Mouse (Mus musculus): ENCODE results near the gene Nav1. TPM values are rescaled to one million over a fixed set of nuclear protein-coding genes. Genes with fewer than 3 reads are reported as not detected.

Gene Nav1
- polyA plus RNA-seq, 1 experiment: 31.7 TPM

- TF ChIP-seq EP300 (IDR thresholded peaks at IDR 0.05; ENCODE audit: insufficient read depth, low read depth, low read length): no peak
- no peak for TF ChIP-seq CTCF (IDR thresholded peaks at IDR 0.05; ENCODE audit: low read depth, low read length)
- TF ChIP-seq POLR2A (IDR thresholded peaks at IDR 0.05; ENCODE audit: insufficient read depth, low read length): no peak
- Histone ChIP-seq H3K36me3 (ENCODE audit: control insufficient read depth, insufficient read depth, low read length, poor library complexity, severe bottlenecking) (peaks cover 10% of the 10 kb centered on the region), H3K4me1 (ENCODE audit: control insufficient read depth, insufficient read depth, low read length) (no peaks in the 10 kb centered on the region), H3K4me3 (ENCODE audit: low read depth, low read length) (no peak overlapping the region), H3K27me3 (ENCODE audit: control insufficient read depth, insufficient read depth, low read length, poor library complexity, severe bottlenecking) (no peaks in the 10 kb centered on the region), H3K9ac (ENCODE audit: low read depth, poor library complexity, severe bottlenecking) (no peak overlapping the region), H3K27ac (ENCODE audit: insufficient read depth, low read length) (no peak overlapping the region), H3K9me3 (replicated peaks; ENCODE audit: control insufficient read depth, insufficient read depth, low read length, poor library complexity, severe bottlenecking) (no peaks in the 10 kb centered on the region)
Observed at GRCm38 (mm10) chr1:135457860-135458259, 149.2 kb downstream of the Nav1 start.

GRCm38 (mm10) chr1:135452259-135452658 is 154.8 kb downstream of the Nav1 start:
- Histone ChIP-seq H3K27me3 (ENCODE audit: control insufficient read depth, insufficient read depth, low read length, poor library complexity, severe bottlenecking) (no peaks in the 10 kb centered on the region), H3K9me3 (replicated peaks; ENCODE audit: control insufficient read depth, insufficient read depth, low read length, poor library complexity, severe bottlenecking) (no peaks in the 10 kb centered on the region), H3K4me3 (ENCODE audit: low read depth, low read length) (no peak overlapping the region), H3K4me1 (ENCODE audit: control insufficient read depth, insufficient read depth, low read length) (no peaks in the 10 kb centered on the region), H3K27ac (ENCODE audit: insufficient read depth, low read length) (no peak overlapping the region), H3K9ac (ENCODE audit: low read depth, poor library complexity, severe bottlenecking) (no peak overlapping the region), H3K36me3 (ENCODE audit: control insufficient read depth, insufficient read depth, low read length, poor library complexity, severe bottlenecking) (peaks cover 10% of the 10 kb centered on the region)
- TF ChIP-seq CTCF (IDR thresholded peaks at IDR 0.05; ENCODE audit: low read depth, low read length) (peak; percentile 60), EP300 (IDR thresholded peaks at IDR 0.05; ENCODE audit: insufficient read depth, low read depth, low read length) (no peak), POLR2A (IDR thresholded peaks at IDR 0.05; ENCODE audit: insufficient read depth, low read length) (no peak)

GRCm38 (mm10) chr1:135451419-135451818 is 155.7 kb downstream of the Nav1 start:
- no peaks in the 10 kb centered on the region for H3K9me3 ChIP-seq (replicated peaks; ENCODE audit: control insufficient read depth, insufficient read depth, low read length, poor library complexity, severe bottlenecking)
- no peak overlapping the region for H3K4me3 ChIP-seq (ENCODE audit: low read depth, low read length)
- no peak overlapping the region for H3K9ac ChIP-seq (ENCODE audit: low read depth, poor library complexity, severe bottlenecking)
- H3K27ac ChIP-seq (ENCODE audit: insufficient read depth, low read length): no peak overlapping the region
- TF ChIP-seq EP300 (IDR thresholded peaks at IDR 0.05; ENCODE audit: insufficient read depth, low read depth, low read length) (no peak), POLR2A (IDR thresholded peaks at IDR 0.05; ENCODE audit: insufficient read depth, low read length) (no peak), CTCF (IDR thresholded peaks at IDR 0.05; ENCODE audit: low read depth, low read length) (no peak)
- H3K27me3 ChIP-seq (ENCODE audit: control insufficient read depth, insufficient read depth, low read length, poor library complexity, severe bottlenecking): no peaks in the 10 kb centered on the region
- peaks cover 10% of the 10 kb centered on the region for H3K36me3 ChIP-seq (ENCODE audit: control insufficient read depth, insufficient read depth, low read length, poor library complexity, severe bottlenecking)
- H3K4me1 ChIP-seq (ENCODE audit: control insufficient read depth, insufficient read depth, low read length): no peaks in the 10 kb centered on the region

GRCm38 (mm10) chr1:135449876-135450275 is 157.2 kb downstream of the Nav1 start:
- Histone ChIP-seq H3K27me3 (ENCODE audit: control insufficient read depth, insufficient read depth, low read length, poor library complexity, severe bottlenecking) (no peaks in the 10 kb centered on the region), H3K36me3 (ENCODE audit: control insufficient read depth, insufficient read depth, low read length, poor library complexity, severe bottlenecking) (peaks cover 10% of the 10 kb centered on the region), H3K27ac (ENCODE audit: insufficient read depth, low read length) (no peak overlapping the region), H3K9me3 (replicated peaks; ENCODE audit: control insufficient read depth, insufficient read depth, low read length, poor library complexity, severe bottlenecking) (no peaks in the 10 kb centered on the region), H3K9ac (ENCODE audit: low read depth, poor library complexity, severe bottlenecking) (no peak overlapping the region), H3K4me1 (ENCODE audit: control insufficient read depth, insufficient read depth, low read length) (no peaks in the 10 kb centered on the region), H3K4me3 (ENCODE audit: low read depth, low read length) (no peak overlapping the region)
- no peak for TF ChIP-seq CTCF (IDR thresholded peaks at IDR 0.05; ENCODE audit: low read depth, low read length)

- H3K27me3 ChIP-seq (ENCODE audit: control insufficient read depth, insufficient read depth, low read length, poor library complexity, severe bottlenecking): no peaks in the 10 kb centered on the region
- H3K9ac ChIP-seq (ENCODE audit: low read depth, poor library complexity, severe bottlenecking): no peak overlapping the region
- no peaks in the 10 kb centered on the region for H3K4me1 ChIP-seq (ENCODE audit: control insufficient read depth, insufficient read depth, low read length)
- H3K4me3 ChIP-seq (ENCODE audit: low read depth, low read length): no peak overlapping the region
- H3K36me3 ChIP-seq (ENCODE audit: control insufficient read depth, insufficient read depth, low read length, poor library complexity, severe bottlenecking): peaks cover 4% of the 10 kb centered on the region; the same call in 1 of the 2 replicates
- no peaks in the 10 kb centered on the region for H3K9me3 ChIP-seq (replicated peaks; ENCODE audit: control insufficient read depth, insufficient read depth, low read length, poor library complexity, severe bottlenecking)
- TF ChIP-seq CTCF (IDR thresholded peaks at IDR 0.05; ENCODE audit: low read depth, low read length): no peak
- no peak for TF ChIP-seq POLR2A (IDR thresholded peaks at IDR 0.05; ENCODE audit: insufficient read depth, low read length)
- TF ChIP-seq EP300 (IDR thresholded peaks at IDR 0.05; ENCODE audit: insufficient read depth, low read depth, low read length): no peak
- no peak overlapping the region for H3K27ac ChIP-seq (ENCODE audit: insufficient read depth, low read length)
Observed at GRCm38 (mm10) chr1:135448940-135449339, 158.2 kb downstream of the Nav1 start.

GRCm38 (mm10) chr1:135443506-135443905 is 163.6 kb downstream of the Nav1 start:
- Histone ChIP-seq H3K27ac (ENCODE audit: insufficient read depth, low read length) (no peak overlapping the region), H3K4me1 (ENCODE audit: control insufficient read depth, insufficient read depth, low read length) (no peaks in the 10 kb centered on the region), H3K9ac (ENCODE audit: low read depth, poor library complexity, severe bottlenecking) (no peak overlapping the region), H3K36me3 (ENCODE audit: control insufficient read depth, insufficient read depth, low read length, poor library complexity, severe bottlenecking) (peaks cover 3% of the 10 kb centered on the region), H3K9me3 (replicated peaks; ENCODE audit: control insufficient read depth, insufficient read depth, low read length, poor library complexity, severe bottlenecking) (no peaks in the 10 kb centered on the region), H3K27me3 (ENCODE audit: control insufficient read depth, insufficient read depth, low read length, poor library complexity, severe bottlenecking) (no peaks in the 10 kb centered on the region), H3K4me3 (ENCODE audit: low read depth, low read length) (no peak overlapping the region)
- TF ChIP-seq EP300 (IDR thresholded peaks at IDR 0.05; ENCODE audit: insufficient read depth, low read depth, low read length) (no peak), CTCF (IDR thresholded peaks at IDR 0.05; ENCODE audit: low read depth, low read length) (no peak), POLR2A (IDR thresholded peaks at IDR 0.05; ENCODE audit: insufficient read depth, low read length) (no peak)
